Comparison of ENCODE assay signal across 8 mouse cellular contexts in genomic region chr13:81710775-81711545, GRCm38 (mm10). TPM values are rescaled to one million over a fixed set of nuclear protein-coding genes. Genes with fewer than 3 reads are reported as not detected.
DNase-seq lines count a peak whose midpoint lies in the region; ATAC-seq and TF ChIP-seq lines count a peak whose summit lies in the region.

Gene Polr3g (minus strand): TSS chr13:81711013.
Gene Mblac2 (plus strand): TSS chr13:81711341.

- peak; percentile 98 for DNase-seq in A20 (ENCODE audit: low read depth, low spot score)
- DNase-seq in heart, adult 9 months (ENCODE audit: low spot score in 2 of 2): peak; percentile 91 to 93
- DNase-seq in monocyte, adult 2 months (ENCODE audit: low read depth in 1 of 2, low spot score in 2 of 2): peak; percentile 76 to 87
- peak; percentile 95 for DNase-seq in spleen, postnatal 36 days (ENCODE audit: low spot score in 2 of 2)

- no peaks in the 10 kb centered on the region for H3K27me3 ChIP-seq in kidney, embryonic 14.5 days (ENCODE audit: control insufficient read depth, insufficient read depth, low read length)
- no peaks in the 10 kb centered on the region for H3K27me3 ChIP-seq in limb, embryonic 15.5 days

- H3K36me3 ChIP-seq in kidney, embryonic 14.5 days (ENCODE audit: control insufficient read depth, insufficient read depth, low read length): no peaks in the 10 kb centered on the region
- no peaks in the 10 kb centered on the region for H3K36me3 ChIP-seq in limb, embryonic 15.5 days

- peak; percentile 97 for ATAC-seq in kidney, embryonic 14.5 days (ENCODE audit: low FRiP score, low TSS enrichment)
- ATAC-seq in limb, embryonic 15.5 days (ENCODE audit: insufficient number of reproducible peaks, low FRiP score, low TSS enrichment, low read depth): peak; percentile 94

- H3K27ac ChIP-seq in bone marrow macrophage, adult 2 months (ENCODE audit: insufficient read depth, low read depth, low read length): peak within 1 kb of the TSS; percentile 61
- H3K27ac ChIP-seq in embryonic fibroblast, embryonic 13.5 days (ENCODE audit: insufficient read depth, low read length): no peak within 1 kb of the TSS
- peak within 1 kb of the TSS; percentile 73; the same call in 1 of the 2 replicates for H3K27ac ChIP-seq in kidney, embryonic 14.5 days (ENCODE audit: low read depth, low read length)
- peak within 1 kb of the TSS; percentile 92 for H3K27ac ChIP-seq in limb, embryonic 15.5 days

- WGBS in kidney, embryonic 14.5 days: 0% methylated on average over 61 of the region's 61 CpGs
- under 1% methylated on average over 61 of the region's 61 CpGs for WGBS in limb, embryonic 15.5 days

- H3K4me3 ChIP-seq in bone marrow macrophage, adult 2 months (ENCODE audit: insufficient read depth, low read length): peak within 1 kb of the TSS; percentile 62
- peak within 1 kb of the TSS; percentile 72 for H3K4me3 ChIP-seq in embryonic fibroblast, embryonic 13.5 days (ENCODE audit: insufficient read depth, low read length)
- peak within 1 kb of the TSS; percentile 78 for H3K4me3 ChIP-seq in kidney, embryonic 14.5 days (ENCODE audit: low read length)
- H3K4me3 ChIP-seq in limb, embryonic 15.5 days: peak within 1 kb of the TSS; percentile 92

- H3K9me3 ChIP-seq in kidney, embryonic 14.5 days (ENCODE audit: control insufficient read depth, low read length): no peaks in the 10 kb centered on the region
- no peaks in the 10 kb centered on the region for H3K9me3 ChIP-seq in limb, embryonic 15.5 days

- TF ChIP-seq CTCF in bone marrow macrophage, adult 2 months (IDR thresholded peaks at IDR 0.05; ENCODE audit: low read depth, low read length): no peak
- TF ChIP-seq CTCF in embryonic fibroblast, embryonic 13.5 days (IDR thresholded peaks at IDR 0.05; ENCODE audit: borderline replicate concordance, insufficient read depth, low read length): no peak

- no peak; the same call in 1 of the 2 replicates for TF ChIP-seq POLR2A in bone marrow macrophage, adult 2 months (IDR thresholded peaks at IDR 0.05; ENCODE audit: borderline replicate concordance, low read depth, low read length)
- TF ChIP-seq POLR2A in embryonic fibroblast, embryonic 13.5 days (IDR thresholded peaks at IDR 0.05; ENCODE audit: low read depth, low read length): peak; percentile 64

- H3K4me1 ChIP-seq in bone marrow macrophage, adult 2 months (ENCODE audit: control insufficient read depth, insufficient read depth, low read length): peaks cover 11% of the 10 kb centered on the region
- no peaks in the 10 kb centered on the region; the same call in 1 of the 2 replicates for H3K4me1 ChIP-seq in embryonic fibroblast, embryonic 13.5 days (ENCODE audit: control insufficient read depth, insufficient read depth, low read length)
- no peaks in the 10 kb centered on the region; the same call in 1 of the 2 replicates for H3K4me1 ChIP-seq in kidney, embryonic 14.5 days (ENCODE audit: control insufficient read depth, insufficient read depth, low read length)
- H3K4me1 ChIP-seq in limb, embryonic 15.5 days: peaks cover 13% of the 10 kb centered on the region

- H3K9ac ChIP-seq in kidney, embryonic 14.5 days (ENCODE audit: low read depth, low read length): peak within 1 kb of the TSS; percentile 62
- peak within 1 kb of the TSS; percentile 58 for H3K9ac ChIP-seq in limb, embryonic 15.5 days

- peak within 1 kb of the TSS; percentile 97 for H3K4me2 ChIP-seq in kidney, embryonic 14.5 days (replicated peaks; ENCODE audit: low read depth, low read length)
- peak within 1 kb of the TSS; percentile 97 for H3K4me2 ChIP-seq in limb, embryonic 15.5 days

RNA-seq across cellular contexts. Expression of gene Polr3g, which starts in this region (rescaled TPM):
- polyA plus RNA-seq in bone marrow macrophage, adult 2 months (2012; ENCODE audit: insufficient read depth, insufficient read length, missing spikeins): 3.2 and 3.6 TPM in 2 replicates
- polyA plus RNA-seq in embryonic fibroblast, embryonic 13.5 days (2011; ENCODE audit: insufficient read length, low read depth, missing spikeins): 4.8 and 6.6 TPM in 2 replicates
- 14.4 and 15.0 TPM in 2 replicates for polyA plus RNA-seq in kidney, embryonic 14.5 days (2014; fragmentation: Nextera tagmentation; extraction: Ambion mirVana)
- 46.5 and 48.2 TPM in 2 replicates for polyA plus RNA-seq in limb, embryonic 15.5 days (2015; fragmentation: Nextera tagmentation; extraction: Ambion mirVana)

RNA-seq across cellular contexts. Expression of gene Mblac2, which starts in this region (rescaled TPM):
- 8.4 and 8.6 TPM in 2 replicates for polyA plus RNA-seq in bone marrow macrophage, adult 2 months (2012; ENCODE audit: insufficient read depth, insufficient read length, missing spikeins)
- polyA plus RNA-seq in embryonic fibroblast, embryonic 13.5 days (2011; ENCODE audit: insufficient read length, low read depth, missing spikeins): 3.0 and 3.2 TPM in 2 replicates
- 5.1 and 7.1 TPM in 2 replicates for polyA plus RNA-seq in kidney, embryonic 14.5 days (2014; fragmentation: Nextera tagmentation; extraction: Ambion mirVana)
- 13.6 and 13.7 TPM in 2 replicates for polyA plus RNA-seq in limb, embryonic 15.5 days (2015; fragmentation: Nextera tagmentation; extraction: Ambion mirVana)
